Mouse (Mus musculus) heart, adult 2 months (tissue): ENCODE measurements around the gene Wfikkn2.

ENCODE experiments used
- CTCF ChIP-seq: fragments of 200-600 bp; IDR thresholded peaks from 2 replicates; pipeline ENCODE4 v1.8.1; 2022; ENCODE audit warnings: antibody characterized with exemption, mild to moderate bottlenecking, moderate library complexity
- EP300 ChIP-seq: fragments of 200-500 bp; IDR thresholded peaks from 2 replicates; pipeline ENCODE4 v1.6.1; 2011; ENCODE audit warnings: low read depth, low read length, control low read depth; ENCODE audit not compliant: insufficient read depth
- POLR2A ChIP-seq: fragments of 200-500 bp; IDR thresholded peaks from 2 replicates; pipeline ENCODE4 v1.6.1; 2011; ENCODE audit warnings: mild to moderate bottlenecking, low read depth, low read length, control low read depth; ENCODE audit not compliant: insufficient read depth

DNA sequence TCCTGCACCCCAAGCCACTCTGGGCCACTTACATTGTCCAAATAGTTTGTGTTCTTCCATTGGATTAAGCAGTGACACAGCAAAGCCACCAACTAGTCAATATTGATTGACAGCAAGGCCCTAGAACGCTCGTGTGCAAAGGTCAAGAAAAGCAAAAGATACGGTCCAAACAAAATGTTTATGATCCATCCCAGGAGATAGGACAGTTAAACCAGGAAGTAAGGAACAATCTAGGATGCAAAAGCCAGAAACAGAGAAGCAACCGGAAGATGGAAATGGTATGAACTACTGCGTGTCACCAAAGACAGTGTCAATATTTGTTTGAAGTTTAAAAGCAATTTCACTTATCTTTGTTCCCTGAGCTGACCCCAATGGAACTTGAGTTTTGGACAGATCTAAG is 43.7 kb downstream of the Wfikkn2 start:
- TF ChIP-seq CTCF (no peak), POLR2A (no peak), EP300 (no peak)
